Mouse (Mus musculus): ENCODE measurements around the gene Gm45062. TPM values are rescaled to one million over a fixed set of nuclear protein-coding genes. Genes with fewer than 3 reads are reported as not detected.
A peak's percentile ranks its signal among the peaks of the same experiment; 100 is the strongest.

Gm45062 gene
- polyA plus RNA-seq (2014; fragmentation: Nextera tagmentation; extraction: Ambion mirVana) = 4.2 and 7.3 TPM in 2 replicates

DNA sequence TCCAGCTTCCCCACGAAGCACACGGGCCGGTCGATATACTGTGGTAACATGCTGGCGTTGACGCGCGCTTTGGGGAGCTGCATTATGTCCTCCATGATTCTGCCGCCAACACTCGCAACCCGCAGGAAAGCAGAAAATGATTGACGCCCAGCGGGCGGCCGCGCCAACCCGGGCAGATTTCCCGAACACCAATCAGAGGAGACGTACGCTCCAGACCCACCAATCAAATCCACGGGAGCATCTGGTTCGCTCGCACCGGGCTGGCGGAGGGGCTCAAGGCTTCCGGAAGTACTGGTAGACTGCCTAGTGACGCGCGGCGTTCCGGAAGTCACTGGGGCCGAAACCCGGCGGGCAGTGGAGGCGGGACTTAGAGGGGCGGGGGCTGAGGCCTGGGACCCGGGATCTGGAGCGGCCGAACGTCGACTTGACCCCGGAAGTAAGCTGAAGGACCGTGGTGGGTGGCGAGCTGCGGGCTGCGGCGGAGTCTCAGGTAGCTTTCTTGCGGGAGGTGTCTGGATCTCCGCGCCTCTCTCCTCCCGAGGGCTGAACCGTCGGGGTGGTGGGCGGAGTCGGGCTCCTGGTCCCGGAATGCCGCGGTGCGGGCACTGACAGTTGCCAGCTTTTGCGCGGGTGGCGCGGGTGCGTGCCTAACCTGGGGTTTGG lies at the start of gene Gm45062, which contains the start of the genes Rpa3 and Umad1:
Gene Gm45062 (plus strand): TSS at position 447 of the 663 bp plus-strand sequence.
Gene Rpa3 (minus strand): TSS at position 170 of the 663 bp plus-strand sequence.
Gene Umad1 (plus strand): TSS at position 285 of the 663 bp plus-strand sequence.
- ATAC-seq (ENCODE audit: insufficient number of reproducible peaks, insufficient read depth, low FRiP score, low read depth) = peak; percentile 100
- peaks cover 0 to 13% of the 10 kb centered on the region in 2 experiments; a peak in 2 of 4 replicates for H3K4me1 ChIP-seq (ENCODE audit: control insufficient read depth in 2 of 2, insufficient read depth in 2 of 2, low read length in 2 of 2)
- peak within 1 kb of the TSS; percentile 80 for H3K9ac ChIP-seq (ENCODE audit: low read length)
- H3K9me3 ChIP-seq (ENCODE audit: control insufficient read depth, low read length) = no peaks in the 10 kb centered on the region
- WGBS = under 1% methylated on average over 63 of the region's 64 CpGs
- peak within 1 kb of the TSS; percentile 91 for H3K4me2 ChIP-seq (ENCODE audit: low read length)
- peak within 1 kb of the TSS; percentile 62 to 79 for H3K4me3 ChIP-seq (ENCODE audit: control insufficient read depth in 1 of 2, insufficient read depth in 1 of 2, low read depth in 1 of 2, low read length in 2 of 2)
- H3K27ac ChIP-seq (replicated peaks in 1 of 2; ENCODE audit: control insufficient read depth in 1 of 2, insufficient read depth in 1 of 2, low read depth in 2 of 2, low read length in 2 of 2) = peak within 1 kb of the TSS; percentile 60 to 79
- peaks cover 27% of the 10 kb centered on the region for H3K36me3 ChIP-seq (ENCODE audit: control insufficient read depth, insufficient read depth, low read length)
- no peaks in the 10 kb centered on the region for H3K27me3 ChIP-seq (ENCODE audit: control insufficient read depth, insufficient read depth, low read length)

DNA sequence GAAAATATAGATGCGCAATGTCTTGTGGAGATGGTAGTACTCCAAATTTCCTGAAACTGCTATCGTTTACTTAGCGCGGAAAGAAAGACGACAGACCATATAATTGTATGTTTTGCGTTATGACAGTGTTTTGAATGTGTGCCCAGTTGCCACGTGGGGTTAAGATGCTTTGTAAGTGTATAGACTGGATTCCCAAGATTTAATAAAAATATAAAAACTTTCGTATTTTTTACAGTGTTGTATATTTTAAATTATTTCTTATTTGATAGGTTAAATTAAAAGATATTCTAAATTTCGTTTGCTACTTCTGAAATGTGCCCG lies 49.4 kb upstream of the Gm45062 start:
- H3K27ac ChIP-seq (replicated peaks in 1 of 2; ENCODE audit: control insufficient read depth in 1 of 2, insufficient read depth in 1 of 2, low read depth in 2 of 2, low read length in 2 of 2) = peak overlapping the region; percentile 87 to 95
- H3K4me2 ChIP-seq (ENCODE audit: low read length) = peak overlapping the region; percentile 73
- H3K9me3 ChIP-seq (ENCODE audit: control insufficient read depth, low read length) = no peaks in the 10 kb centered on the region
- ATAC-seq (ENCODE audit: insufficient number of reproducible peaks, insufficient read depth, low FRiP score, low read depth) = no peak
- H3K4me1 ChIP-seq (ENCODE audit: control insufficient read depth in 2 of 2, insufficient read depth in 2 of 2, low read length in 2 of 2) = peaks cover 0 to 7% of the 10 kb centered on the region in 2 experiments; a peak in 3 of 4 replicates
- H3K4me3 ChIP-seq (ENCODE audit: control insufficient read depth in 1 of 2, insufficient read depth in 1 of 2, low read depth in 1 of 2, low read length in 2 of 2) = peak overlapping the region; percentile 86 to 89
- 10% methylated on average over 10 of the region's 10 CpGs for WGBS
- H3K9ac ChIP-seq (ENCODE audit: low read length) = peak overlapping the region; percentile 95
- no peaks in the 10 kb centered on the region for H3K27me3 ChIP-seq (ENCODE audit: control insufficient read depth, insufficient read depth, low read length)
- H3K36me3 ChIP-seq (ENCODE audit: control insufficient read depth, insufficient read depth, low read length) = peaks cover 16% of the 10 kb centered on the region

DNA sequence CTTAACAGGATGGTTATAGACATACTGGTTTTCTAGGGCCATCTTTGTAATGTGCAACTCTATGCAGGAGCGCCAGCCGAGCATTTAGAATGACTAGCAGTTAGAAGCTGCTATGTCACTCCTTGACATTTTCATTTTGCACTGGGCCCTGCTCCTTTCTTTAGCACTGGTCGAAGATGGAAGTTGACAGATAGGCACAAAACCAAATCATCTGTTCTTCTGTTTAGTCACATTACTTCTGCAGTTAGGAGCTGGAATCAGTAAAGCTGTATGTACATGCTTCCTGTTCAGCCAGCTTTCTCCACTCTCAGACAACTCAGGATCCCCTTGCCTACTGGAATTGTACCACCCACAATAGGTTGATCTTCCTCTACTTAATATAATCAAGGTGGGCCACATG lies 48.6 kb upstream of the Gm45062 start:
- Histone ChIP-seq H3K9me3 (ENCODE audit: control insufficient read depth, low read length) (no peaks in the 10 kb centered on the region), H3K27me3 (ENCODE audit: control insufficient read depth, insufficient read depth, low read length) (no peaks in the 10 kb centered on the region), H3K4me1 (ENCODE audit: control insufficient read depth in 2 of 2, insufficient read depth in 2 of 2, low read length in 2 of 2) (peaks cover 0 to 7% of the 10 kb centered on the region in 2 experiments; a peak in 3 of 4 replicates), H3K36me3 (ENCODE audit: control insufficient read depth, insufficient read depth, low read length) (peaks cover 25% of the 10 kb centered on the region), H3K4me2 (ENCODE audit: low read length) (peak overlapping the region; percentile 73; the same call in 1 of the 2 replicates), H3K27ac (replicated peaks in 1 of 2; ENCODE audit: control insufficient read depth in 1 of 2, insufficient read depth in 1 of 2, low read depth in 2 of 2, low read length in 2 of 2) (no peak overlapping the region), H3K9ac (ENCODE audit: low read length) (no peak overlapping the region), H3K4me3 (ENCODE audit: control insufficient read depth in 1 of 2, insufficient read depth in 1 of 2, low read depth in 1 of 2, low read length in 2 of 2) (no peak overlapping the region)
- 82% methylated on average over 3 of the region's 3 CpGs for WGBS
- ATAC-seq (ENCODE audit: insufficient number of reproducible peaks, insufficient read depth, low FRiP score, low read depth) = no peak

DNA sequence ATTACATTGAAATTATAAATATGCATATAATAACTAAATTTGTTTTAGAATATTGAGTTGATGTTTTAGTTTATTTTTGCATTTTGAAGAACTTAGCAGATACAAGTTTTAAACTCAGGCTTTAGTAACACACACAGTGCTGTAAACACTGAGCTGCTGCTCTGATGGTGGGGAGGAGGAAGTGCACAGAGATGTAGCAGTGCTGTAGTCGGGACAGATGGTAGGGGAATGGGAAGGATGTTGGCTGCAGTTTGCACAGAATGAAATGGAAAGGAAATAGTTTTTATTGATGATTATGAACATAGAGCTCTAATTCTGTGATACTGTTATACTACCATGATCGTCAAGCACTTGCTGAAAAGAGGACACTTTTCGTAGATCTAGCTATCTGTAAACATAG lies 32.2 kb upstream of the Gm45062 start:
- no peaks in the 10 kb centered on the region for H3K4me1 ChIP-seq (ENCODE audit: control insufficient read depth in 2 of 2, insufficient read depth in 2 of 2, low read length in 2 of 2)
- peaks cover 59% of the 10 kb centered on the region for H3K36me3 ChIP-seq (ENCODE audit: control insufficient read depth, insufficient read depth, low read length)
- H3K4me3 ChIP-seq (ENCODE audit: control insufficient read depth in 1 of 2, insufficient read depth in 1 of 2, low read depth in 1 of 2, low read length in 2 of 2) = no peak overlapping the region
- WGBS = 82% methylated on average over 3 of the region's 3 CpGs
- H3K27ac ChIP-seq (replicated peaks in 1 of 2; ENCODE audit: control insufficient read depth in 1 of 2, insufficient read depth in 1 of 2, low read depth in 2 of 2, low read length in 2 of 2) = no peak overlapping the region
- no peak for ATAC-seq (ENCODE audit: insufficient number of reproducible peaks, insufficient read depth, low FRiP score, low read depth)
- no peaks in the 10 kb centered on the region for H3K9me3 ChIP-seq (ENCODE audit: control insufficient read depth, low read length)
- H3K4me2 ChIP-seq (ENCODE audit: low read length) = no peak overlapping the region
- H3K27me3 ChIP-seq (ENCODE audit: control insufficient read depth, insufficient read depth, low read length) = no peaks in the 10 kb centered on the region
- no peak overlapping the region for H3K9ac ChIP-seq (ENCODE audit: low read length)

DNA sequence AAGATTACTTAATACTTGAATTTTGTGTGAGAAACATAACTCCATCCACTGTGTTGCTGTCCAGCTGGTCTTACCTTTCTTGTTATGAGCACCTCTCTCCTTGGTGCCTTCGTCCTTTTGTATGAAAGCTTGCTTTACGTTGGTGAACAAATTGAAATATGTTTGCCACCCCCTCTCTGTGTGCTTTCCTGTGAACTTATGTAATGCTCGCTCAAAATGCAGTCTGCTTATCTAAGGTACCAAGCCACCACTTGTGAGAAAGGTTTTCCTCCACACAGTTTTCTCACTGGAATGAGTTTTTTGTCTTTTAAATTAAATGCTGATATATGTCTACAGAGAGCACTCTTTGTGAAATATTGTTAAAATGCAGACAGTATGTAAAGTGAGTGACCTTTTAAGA lies 30.7 kb upstream of the Gm45062 start:
- peaks cover 71% of the 10 kb centered on the region for H3K36me3 ChIP-seq (ENCODE audit: control insufficient read depth, insufficient read depth, low read length)
- WGBS = 91% methylated on average over 3 of the region's 3 CpGs

DNA sequence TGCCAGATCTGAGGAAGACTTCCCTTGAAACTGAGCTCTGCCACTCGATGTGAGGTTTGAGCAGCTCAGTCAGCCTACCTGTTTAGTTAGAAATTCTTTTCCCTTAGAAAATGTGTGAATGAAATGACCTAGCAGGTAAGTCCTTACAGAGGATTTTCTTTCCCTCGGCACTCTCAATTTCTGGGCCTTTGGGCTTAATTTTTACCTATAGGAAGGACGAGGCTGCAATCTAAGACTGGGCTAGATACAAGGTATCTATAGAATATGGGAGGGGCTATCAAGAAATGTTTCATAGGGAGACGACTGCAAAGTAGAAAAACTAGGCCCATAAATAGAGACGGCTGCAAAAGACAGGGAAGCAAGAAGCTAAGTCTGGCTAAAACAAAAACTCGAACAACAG lies 934 bp upstream of the Gm45062 start:
- 5% methylated on average over 6 of the region's 6 CpGs for WGBS
- Histone ChIP-seq H3K9me3 (ENCODE audit: control insufficient read depth, low read length) (no peaks in the 10 kb centered on the region), H3K4me3 (ENCODE audit: control insufficient read depth in 1 of 2, insufficient read depth in 1 of 2, low read depth in 1 of 2, low read length in 2 of 2) (peak overlapping the region; percentile 62 to 64), H3K9ac (ENCODE audit: low read length) (peak overlapping the region; percentile 77), H3K27me3 (ENCODE audit: control insufficient read depth, insufficient read depth, low read length) (no peaks in the 10 kb centered on the region), H3K36me3 (ENCODE audit: control insufficient read depth, insufficient read depth, low read length) (peaks cover 33% of the 10 kb centered on the region), H3K4me1 (ENCODE audit: control insufficient read depth in 2 of 2, insufficient read depth in 2 of 2, low read length in 2 of 2) (peaks cover 0 to 13% of the 10 kb centered on the region in 2 experiments; a peak in 2 of 4 replicates), H3K4me2 (ENCODE audit: low read length) (peak overlapping the region; percentile 69), H3K27ac (replicated peaks in 1 of 2; ENCODE audit: control insufficient read depth in 1 of 2, insufficient read depth in 1 of 2, low read depth in 2 of 2, low read length in 2 of 2) (peak overlapping the region; percentile 59 to 79)
- ATAC-seq (ENCODE audit: insufficient number of reproducible peaks, insufficient read depth, low FRiP score, low read depth) = no peak

More for the DNA sequence above, 30.7 kb upstream of the Gm45062 start:
- no peak overlapping the region for H3K9ac ChIP-seq (ENCODE audit: low read length)
- ATAC-seq (ENCODE audit: insufficient number of reproducible peaks, insufficient read depth, low FRiP score, low read depth) = no peak
- no peaks in the 10 kb centered on the region for H3K27me3 ChIP-seq (ENCODE audit: control insufficient read depth, insufficient read depth, low read length)
- H3K4me2 ChIP-seq (ENCODE audit: low read length) = no peak overlapping the region
- no peak overlapping the region for H3K27ac ChIP-seq (replicated peaks in 1 of 2; ENCODE audit: control insufficient read depth in 1 of 2, insufficient read depth in 1 of 2, low read depth in 2 of 2, low read length in 2 of 2)
- H3K4me3 ChIP-seq (ENCODE audit: control insufficient read depth in 1 of 2, insufficient read depth in 1 of 2, low read depth in 1 of 2, low read length in 2 of 2) = no peak overlapping the region
- H3K4me1 ChIP-seq (ENCODE audit: control insufficient read depth in 2 of 2, insufficient read depth in 2 of 2, low read length in 2 of 2) = no peaks in the 10 kb centered on the region
- H3K9me3 ChIP-seq (ENCODE audit: control insufficient read depth, low read length) = no peaks in the 10 kb centered on the region

DNA sequence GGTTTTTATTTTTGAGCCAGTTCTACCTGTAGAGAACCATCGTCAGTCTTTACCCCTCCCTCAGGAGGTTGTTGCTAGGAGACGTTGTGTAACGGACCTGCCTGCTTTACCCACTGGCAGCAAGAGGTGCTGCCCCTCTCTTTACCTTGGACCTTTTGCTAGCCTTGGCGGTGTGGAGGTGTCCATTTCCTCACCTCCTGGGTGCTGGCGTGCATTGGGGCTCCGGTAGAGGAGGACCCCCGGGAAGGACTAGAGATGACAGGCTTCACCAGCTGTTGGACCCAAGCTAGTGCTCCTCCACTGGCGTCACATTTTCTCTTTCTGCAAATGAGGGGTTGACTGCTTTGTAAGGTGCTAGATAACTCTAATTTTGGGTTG lies 406 bp downstream of the Gm45062 start:
- Histone ChIP-seq H3K4me3 (ENCODE audit: control insufficient read depth in 1 of 2, insufficient read depth in 1 of 2, low read depth in 1 of 2, low read length in 2 of 2) (peak overlapping the region; percentile 62 to 79), H3K36me3 (ENCODE audit: control insufficient read depth, insufficient read depth, low read length) (peaks cover 22% of the 10 kb centered on the region), H3K9me3 (ENCODE audit: control insufficient read depth, low read length) (no peaks in the 10 kb centered on the region), H3K27me3 (ENCODE audit: control insufficient read depth, insufficient read depth, low read length) (no peaks in the 10 kb centered on the region), H3K27ac (replicated peaks in 1 of 2; ENCODE audit: control insufficient read depth in 1 of 2, insufficient read depth in 1 of 2, low read depth in 2 of 2, low read length in 2 of 2) (peak overlapping the region; percentile 48 to 60), H3K9ac (ENCODE audit: low read length) (peak overlapping the region; percentile 80), H3K4me1 (ENCODE audit: control insufficient read depth in 2 of 2, insufficient read depth in 2 of 2, low read length in 2 of 2) (peaks cover 0 to 13% of the 10 kb centered on the region in 2 experiments; a peak in 2 of 4 replicates), H3K4me2 (ENCODE audit: low read length) (peak overlapping the region; percentile 91)
- WGBS = 0% methylated on average over 8 of the region's 8 CpGs
- ATAC-seq (ENCODE audit: insufficient number of reproducible peaks, insufficient read depth, low FRiP score, low read depth) = no peak
